Mouse (Mus musculus): ENCODE results near the gene Gabra2. TPM values are rescaled to one million over a fixed set of nuclear protein-coding genes. Genes with fewer than 3 reads are reported as not detected.

Gene Gabra2
- polyA plus RNA-seq, 1 experiment from 2014 or later, result 2.7 TPM

GRCm38 (mm10) chr5:71091926-71092325, 3.7 kb downstream of the Gabra2 start:
- peaks cover 15% of the 10 kb centered on the region; the same call in 1 of the 2 replicates for H3K27me3 ChIP-seq (replicated peaks; ENCODE audit: control insufficient read depth, insufficient read depth, low read length)
- no peaks in the 10 kb centered on the region for H3K36me3 ChIP-seq (ENCODE audit: control insufficient read depth, insufficient read depth, low read length)
- ATAC-seq (replicated peaks; ENCODE audit: low FRiP score, low TSS enrichment, low read depth), result no peak
- H3K4me1 ChIP-seq (replicated peaks; ENCODE audit: control insufficient read depth, insufficient read depth, low read length), result no peaks in the 10 kb centered on the region
- DNase-seq (ENCODE audit: low spot score), result no peak
- 38% methylated on average over 2 of the region's 2 CpGs for WGBS
- H3K9ac ChIP-seq (ENCODE audit: low read length), result no peak overlapping the region
- H3K27ac ChIP-seq (ENCODE audit: low read depth), result no peak overlapping the region
- no peaks in the 10 kb centered on the region for H3K9me3 ChIP-seq (ENCODE audit: control insufficient read depth, low read length)
- H3K4me2 ChIP-seq (ENCODE audit: low read length), result no peak overlapping the region
- no peak overlapping the region for H3K4me3 ChIP-seq (ENCODE audit: low read depth, low read length)

GRCm38 (mm10) chr5:71078861-71079260, 16.8 kb downstream of the Gabra2 start:
- H3K4me1 ChIP-seq (replicated peaks; ENCODE audit: control insufficient read depth, insufficient read depth, low read length), result no peaks in the 10 kb centered on the region
- H3K9ac ChIP-seq (ENCODE audit: low read length), result no peak overlapping the region
- no peaks in the 10 kb centered on the region for H3K9me3 ChIP-seq (ENCODE audit: control insufficient read depth, low read length)
- 84% methylated on average over 5 of the region's 5 CpGs for WGBS
- ATAC-seq (replicated peaks; ENCODE audit: low FRiP score, low TSS enrichment, low read depth) (no peak), DNase-seq (ENCODE audit: low spot score) (no peak)
- no peaks in the 10 kb centered on the region for H3K36me3 ChIP-seq (ENCODE audit: control insufficient read depth, insufficient read depth, low read length)
- H3K27me3 ChIP-seq (replicated peaks; ENCODE audit: control insufficient read depth, insufficient read depth, low read length), result no peaks in the 10 kb centered on the region
- no peak overlapping the region for H3K27ac ChIP-seq (ENCODE audit: low read depth)
- H3K4me2 ChIP-seq (ENCODE audit: low read length), result no peak overlapping the region
- no peak overlapping the region for H3K4me3 ChIP-seq (ENCODE audit: low read depth, low read length)

GRCm38 (mm10) chr5:71061696-71062095, 34.0 kb downstream of the Gabra2 start:
- Histone ChIP-seq H3K27me3 (replicated peaks; ENCODE audit: control insufficient read depth, insufficient read depth, low read length) (no peaks in the 10 kb centered on the region), H3K9me3 (ENCODE audit: control insufficient read depth, low read length) (no peaks in the 10 kb centered on the region), H3K27ac (ENCODE audit: low read depth) (no peak overlapping the region), H3K36me3 (ENCODE audit: control insufficient read depth, insufficient read depth, low read length) (no peaks in the 10 kb centered on the region), H3K4me2 (ENCODE audit: low read length) (no peak overlapping the region), H3K9ac (ENCODE audit: low read length) (no peak overlapping the region), H3K4me3 (ENCODE audit: low read depth, low read length) (no peak overlapping the region), H3K4me1 (replicated peaks; ENCODE audit: control insufficient read depth, insufficient read depth, low read length) (no peaks in the 10 kb centered on the region)
- DNase-seq (ENCODE audit: low spot score) (no peak), ATAC-seq (replicated peaks; ENCODE audit: low FRiP score, low TSS enrichment, low read depth) (no peak)
- WGBS, result 73% methylated on average over 3 of the region's 3 CpGs

- H3K4me2 ChIP-seq (ENCODE audit: low read length), result no peak overlapping the region
- H3K27me3 ChIP-seq (replicated peaks; ENCODE audit: control insufficient read depth, insufficient read depth, low read length), result no peaks in the 10 kb centered on the region
- ATAC-seq (replicated peaks; ENCODE audit: low FRiP score, low TSS enrichment, low read depth) (no peak), DNase-seq (ENCODE audit: low spot score) (no peak)
- H3K9me3 ChIP-seq (ENCODE audit: control insufficient read depth, low read length), result no peaks in the 10 kb centered on the region
- WGBS, result 69% methylated on average over 7 of the region's 7 CpGs
- no peak overlapping the region for H3K4me3 ChIP-seq (ENCODE audit: low read depth, low read length)
- no peak overlapping the region for H3K27ac ChIP-seq (ENCODE audit: low read depth)
- H3K9ac ChIP-seq (ENCODE audit: low read length), result no peak overlapping the region
- H3K36me3 ChIP-seq (ENCODE audit: control insufficient read depth, insufficient read depth, low read length), result no peaks in the 10 kb centered on the region
- H3K4me1 ChIP-seq (replicated peaks; ENCODE audit: control insufficient read depth, insufficient read depth, low read length), result no peaks in the 10 kb centered on the region
Measured at GRCm38 (mm10) chr5:71058047-71058446, 37.6 kb downstream of the Gabra2 start.

GRCm38 (mm10) chr5:71037352-71037751, 58.3 kb downstream of the Gabra2 start:
- Histone ChIP-seq H3K4me1 (replicated peaks; ENCODE audit: control insufficient read depth, insufficient read depth, low read length) (no peaks in the 10 kb centered on the region), H3K4me2 (ENCODE audit: low read length) (no peak overlapping the region), H3K9ac (ENCODE audit: low read length) (no peak overlapping the region), H3K4me3 (ENCODE audit: low read depth, low read length) (no peak overlapping the region), H3K27me3 (replicated peaks; ENCODE audit: control insufficient read depth, insufficient read depth, low read length) (no peaks in the 10 kb centered on the region), H3K27ac (ENCODE audit: low read depth) (no peak overlapping the region), H3K36me3 (ENCODE audit: control insufficient read depth, insufficient read depth, low read length) (no peaks in the 10 kb centered on the region), H3K9me3 (ENCODE audit: control insufficient read depth, low read length) (no peaks in the 10 kb centered on the region)
- no peak for DNase-seq (ENCODE audit: low spot score)
- WGBS, result 68% methylated on average over 3 of the region's 3 CpGs
- ATAC-seq (replicated peaks; ENCODE audit: low FRiP score, low TSS enrichment, low read depth), result no peak

GRCm38 (mm10) chr5:71025956-71026355, 69.7 kb downstream of the Gabra2 start:
- Histone ChIP-seq H3K27ac (ENCODE audit: low read depth) (no peak overlapping the region), H3K36me3 (ENCODE audit: control insufficient read depth, insufficient read depth, low read length) (no peaks in the 10 kb centered on the region), H3K4me2 (ENCODE audit: low read length) (no peak overlapping the region), H3K4me1 (replicated peaks; ENCODE audit: control insufficient read depth, insufficient read depth, low read length) (no peaks in the 10 kb centered on the region), H3K4me3 (ENCODE audit: low read depth, low read length) (no peak overlapping the region), H3K9ac (ENCODE audit: low read length) (no peak overlapping the region), H3K9me3 (ENCODE audit: control insufficient read depth, low read length) (no peaks in the 10 kb centered on the region), H3K27me3 (replicated peaks; ENCODE audit: control insufficient read depth, insufficient read depth, low read length) (no peaks in the 10 kb centered on the region)
- DNase-seq (ENCODE audit: low spot score) (no peak), ATAC-seq (replicated peaks; ENCODE audit: low FRiP score, low TSS enrichment, low read depth) (no peak)
- WGBS, result 84% methylated on average over 4 of the region's 4 CpGs

GRCm38 (mm10) chr5:71011751-71012150, 83.9 kb downstream of the Gabra2 start:
- Histone ChIP-seq H3K27ac (ENCODE audit: low read depth) (no peak overlapping the region), H3K4me1 (replicated peaks; ENCODE audit: control insufficient read depth, insufficient read depth, low read length) (no peaks in the 10 kb centered on the region), H3K9me3 (ENCODE audit: control insufficient read depth, low read length) (no peaks in the 10 kb centered on the region), H3K4me2 (ENCODE audit: low read length) (no peak overlapping the region), H3K9ac (ENCODE audit: low read length) (no peak overlapping the region), H3K27me3 (replicated peaks; ENCODE audit: control insufficient read depth, insufficient read depth, low read length) (no peaks in the 10 kb centered on the region), H3K4me3 (ENCODE audit: low read depth, low read length) (no peak overlapping the region), H3K36me3 (ENCODE audit: control insufficient read depth, insufficient read depth, low read length) (no peaks in the 10 kb centered on the region)
- ATAC-seq (replicated peaks; ENCODE audit: low FRiP score, low TSS enrichment, low read depth), result no peak
- DNase-seq (ENCODE audit: low spot score), result no peak
- WGBS, result 84% methylated on average over 2 of the region's 2 CpGs

GRCm38 (mm10) chr5:71011271-71011670, 84.4 kb downstream of the Gabra2 start:
- no peaks in the 10 kb centered on the region for H3K9me3 ChIP-seq (ENCODE audit: control insufficient read depth, low read length)
- no peaks in the 10 kb centered on the region for H3K4me1 ChIP-seq (replicated peaks; ENCODE audit: control insufficient read depth, insufficient read depth, low read length)
- no peak overlapping the region for H3K4me3 ChIP-seq (ENCODE audit: low read depth, low read length)
- 53% methylated on average over 2 of the region's 2 CpGs for WGBS
- H3K27me3 ChIP-seq (replicated peaks; ENCODE audit: control insufficient read depth, insufficient read depth, low read length), result no peaks in the 10 kb centered on the region
- H3K36me3 ChIP-seq (ENCODE audit: control insufficient read depth, insufficient read depth, low read length), result no peaks in the 10 kb centered on the region
- no peak for ATAC-seq (replicated peaks; ENCODE audit: low FRiP score, low TSS enrichment, low read depth)
- no peak for DNase-seq (ENCODE audit: low spot score)
- no peak overlapping the region for H3K9ac ChIP-seq (ENCODE audit: low read length)
- H3K4me2 ChIP-seq (ENCODE audit: low read length), result no peak overlapping the region
- H3K27ac ChIP-seq (ENCODE audit: low read depth), result no peak overlapping the region

- H3K27ac ChIP-seq (ENCODE audit: low read depth), result no peak overlapping the region
- H3K4me2 ChIP-seq (ENCODE audit: low read length), result no peak overlapping the region
- no peaks in the 10 kb centered on the region for H3K27me3 ChIP-seq (replicated peaks; ENCODE audit: control insufficient read depth, insufficient read depth, low read length)
- WGBS, result 82% methylated on average over 3 of the region's 3 CpGs
- DNase-seq (ENCODE audit: low spot score), result no peak
- H3K9ac ChIP-seq (ENCODE audit: low read length), result no peak overlapping the region
- H3K36me3 ChIP-seq (ENCODE audit: control insufficient read depth, insufficient read depth, low read length), result no peaks in the 10 kb centered on the region
- H3K9me3 ChIP-seq (ENCODE audit: control insufficient read depth, low read length), result no peaks in the 10 kb centered on the region
- no peak overlapping the region for H3K4me3 ChIP-seq (ENCODE audit: low read depth, low read length)
- ATAC-seq (replicated peaks; ENCODE audit: low FRiP score, low TSS enrichment, low read depth), result no peak
- H3K4me1 ChIP-seq (replicated peaks; ENCODE audit: control insufficient read depth, insufficient read depth, low read length), result no peaks in the 10 kb centered on the region
Measured at GRCm38 (mm10) chr5:71010797-71011196, 84.9 kb downstream of the Gabra2 start.

All from intestine, embryonic 14.5 days (tissue).